Mouse (Mus musculus): Measurements from ENCODE around the gene Sh3bgrl3.

DNA sequence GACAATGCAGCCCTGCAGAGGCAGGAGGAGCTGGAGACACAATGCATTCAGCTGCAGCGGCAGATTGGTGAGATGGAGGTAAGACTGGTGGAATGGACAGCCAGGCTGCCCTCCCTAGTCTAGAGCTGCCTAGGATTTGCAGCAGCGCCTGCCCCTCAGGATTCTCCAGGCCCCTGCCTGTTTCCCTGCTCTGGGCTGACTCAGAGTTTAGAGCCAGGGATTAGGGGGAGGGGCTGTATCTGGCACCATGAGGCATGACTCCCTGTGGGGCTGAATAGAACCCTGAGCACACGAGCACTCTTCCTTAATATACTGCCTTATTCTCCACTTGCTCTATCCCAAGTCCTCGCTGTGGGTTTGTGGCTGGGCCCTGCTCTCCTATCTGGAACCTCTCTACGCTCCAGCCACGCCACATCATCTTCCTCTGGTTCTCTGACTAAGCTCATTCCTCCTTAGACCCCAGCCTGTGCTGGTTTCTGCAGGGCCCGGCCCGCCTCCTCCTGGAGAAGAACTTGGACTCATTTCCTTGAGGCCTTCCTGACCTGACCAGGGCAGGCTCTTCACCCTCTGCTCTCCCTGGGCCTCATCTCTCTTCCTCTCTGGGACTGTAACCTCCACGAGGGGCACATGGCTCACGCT is 15.1 kb downstream of the Sh3bgrl3 start:
- no peak for TF ChIP-seq CTCF (IDR thresholded peaks at IDR 0.05; ENCODE audit: low read depth, low read length)
- no peak for TF ChIP-seq POLR2A (IDR thresholded peaks at IDR 0.05; ENCODE audit: borderline replicate concordance, low read depth, low read length)

Measured in bone marrow macrophage, adult 2 months (primary cell).